Mouse (Mus musculus) liver, embryonic 14.5 days (tissue): Measurements from ENCODE around the gene Slc25a13. TPM values are rescaled to one million over a fixed set of nuclear protein-coding genes. Genes with fewer than 3 reads are reported as not detected.

Source experiments
- ATAC-seq: fragments of 200-750 bp; cut with Nextera tagmentation; 2 replicates; pipeline ENCODE4 v1.8.0; 2017; ENCODE audit warnings: moderate number of reproducible peaks, mild to moderate bottlenecking, moderate library complexity; ENCODE audit not compliant: insufficient read depth
- DNase-seq, 3 experiments: peaks; one replicate each; pipeline ENCODE4 v3.0.0-alpha.2; 2012 to 2013; ENCODE audit warnings: low read depth in 3 of 3, low spot score in 3 of 3
- H3K27ac ChIP-seq: fragments of 300-500 bp; sonication (generic); 2 replicates; pipeline ENCODE4 v1.5.1; 2014; ENCODE audit warnings: moderate library complexity, mild to moderate bottlenecking, control low read depth, inconsistent platforms
- H3K27me3 ChIP-seq: fragments of 300-500 bp; sonication (generic); 2 replicates; pipeline ENCODE4 v1.6.1; 2014; ENCODE audit warnings: mild to moderate bottlenecking, low read length, moderate library complexity; ENCODE audit not compliant: control insufficient read depth, insufficient read depth
- H3K36me3 ChIP-seq: fragments of 300-500 bp; sonication (generic); replicated peaks from 2 replicates; pipeline ENCODE4 v1.6.1; 2014; ENCODE audit warnings: low read depth; ENCODE audit not compliant: control insufficient read depth, insufficient read depth
- H3K4me1 ChIP-seq, 2 experiments: fragments of 200-500 bp in 1 of 2; fragments of 300-500 bp in 1 of 2; sonication (generic) in 1 of 2; replicated peaks; 2 replicates each; pipeline ENCODE4 v1.6.1; 2012 to 2014; ENCODE audit warnings: antibody characterized with exemption in 1 of 2, inconsistent platforms in 1 of 2, low read length in 1 of 2; ENCODE audit not compliant: control insufficient read depth in 2 of 2, insufficient read depth in 2 of 2
- H3K4me2 ChIP-seq: fragments of 300-500 bp; sonication (generic); 2 replicates; pipeline ENCODE4 v1.6.1; 2014; ENCODE audit warnings: low read depth, mild to moderate bottlenecking, control low read depth, moderate library complexity
- H3K4me3 ChIP-seq, 2 experiments: fragments of 200-500 bp in 1 of 2; fragments of 300-500 bp in 1 of 2; sonication (generic) in 1 of 2; 2 replicates each; pipeline ENCODE4 v1.5.1; 2012 to 2014; ENCODE audit warnings: low read depth in 2 of 2, low read length in 2 of 2, mild to moderate bottlenecking in 2 of 2, control low read depth in 1 of 2, inconsistent platforms in 1 of 2, moderate library complexity in 1 of 2; ENCODE audit not compliant: insufficient read depth in 1 of 2
- H3K9ac ChIP-seq: fragments of 300-500 bp; sonication (generic); replicated peaks from 2 replicates; pipeline ENCODE4 v1.6.1; 2014; ENCODE audit warnings: mild to moderate bottlenecking, control low read depth, moderate library complexity
- H3K9me3 ChIP-seq: fragments of 300-500 bp; sonication (generic); 2 replicates; pipeline ENCODE4 v1.6.1; 2016; ENCODE audit warnings: low read length, mixed read lengths; ENCODE audit not compliant: control insufficient read depth
- CTCF ChIP-seq: IDR thresholded peaks from 2 replicates; pipeline ENCODE4 v1.5.1; 2016; ENCODE audit warnings: antibody characterized with exemption, low read depth, control low read depth
- EP300 ChIP-seq: IDR thresholded peaks from 2 replicates; pipeline ENCODE4 v1.6.1; 2016; ENCODE audit warnings: antibody characterized with exemption, low read depth
- WGBS: fragments of 180-500 bp; shearing (Covaris S2); extraction: QIAGEN DNeasy Blood & Tissue Kit; methylation state at CpG from one replicate; pipeline ENCODE4 v1.1.7; 2014; ENCODE audit not compliant: insufficient replicate concordance; 5-methylcytosine and 5-hydroxymethylcytosine counted together
- polyA plus RNA-seq, 2 experiments: library from polyadenylated mRNA; depleted of rRNA in 1 of 2; stranded (reverse) in 1 of 2; unstranded in 1 of 2; fragments of >200 nt; fragmentation: Nextera tagmentation in 1 of 2; extraction: Ambion mirVana in 1 of 2; gene quantifications; 2 replicates each; pipeline versions ENCODE4 v1.2.1 to v1.2.3; 2012 to 2014

Gene Slc25a13
- polyA plus RNA-seq, 2 experiments = 11.6 to 26.0 TPM

DNA sequence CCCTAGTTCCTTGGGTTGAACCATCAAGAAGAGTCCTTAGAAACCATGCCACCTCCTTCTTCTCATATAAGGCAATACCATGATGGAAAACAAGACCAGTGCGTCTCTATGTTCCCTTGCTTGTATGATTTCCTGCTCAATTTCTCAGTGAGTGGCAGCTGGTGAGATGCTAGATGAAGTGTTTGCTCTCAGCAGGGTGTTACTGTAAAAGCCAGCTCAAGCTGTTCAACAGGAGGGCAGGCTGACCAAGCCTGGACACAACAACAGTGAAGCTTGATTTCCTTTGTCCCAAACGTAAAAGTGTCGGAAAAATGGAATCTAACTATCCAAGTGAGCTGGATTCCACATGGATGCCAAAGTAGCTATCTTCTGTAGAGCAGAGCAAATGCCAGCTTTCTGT, 91.4 kb downstream of the Slc25a13 start:
- Histone ChIP-seq H3K27ac (no peak overlapping the region), H3K27me3 (no peaks in the 10 kb centered on the region), H3K9ac (no peak overlapping the region), H3K4me1 (no peaks in the 10 kb centered on the region), H3K4me2 (no peak overlapping the region), H3K4me3 (no peak overlapping the region), H3K9me3 (no peaks in the 10 kb centered on the region), H3K36me3 (no peaks in the 10 kb centered on the region)
- no peak for ATAC-seq
- DNase-seq = no peak
- TF ChIP-seq CTCF (no peak), EP300 (no peak)
- WGBS = 81% methylated on average over 3 of the region's 3 CpGs

GRCm38 (mm10) chr6:6121904-6122303, 95.1 kb downstream of the Slc25a13 start:
- ATAC-seq (no peak), DNase-seq (no peak)
- H3K27me3 ChIP-seq = no peaks in the 10 kb centered on the region
- whole genome bisulfite sequencing = 73% methylated on average over 5 of the region's 5 CpGs
- H3K4me3 ChIP-seq = no peak overlapping the region
- no peaks in the 10 kb centered on the region for H3K4me1 ChIP-seq
- H3K4me2 ChIP-seq = no peak overlapping the region
- H3K27ac ChIP-seq = no peak overlapping the region
- H3K9ac ChIP-seq = no peak overlapping the region
- TF ChIP-seq EP300 (no peak), CTCF (no peak)
- H3K36me3 ChIP-seq = no peaks in the 10 kb centered on the region
- no peaks in the 10 kb centered on the region for H3K9me3 ChIP-seq

DNA sequence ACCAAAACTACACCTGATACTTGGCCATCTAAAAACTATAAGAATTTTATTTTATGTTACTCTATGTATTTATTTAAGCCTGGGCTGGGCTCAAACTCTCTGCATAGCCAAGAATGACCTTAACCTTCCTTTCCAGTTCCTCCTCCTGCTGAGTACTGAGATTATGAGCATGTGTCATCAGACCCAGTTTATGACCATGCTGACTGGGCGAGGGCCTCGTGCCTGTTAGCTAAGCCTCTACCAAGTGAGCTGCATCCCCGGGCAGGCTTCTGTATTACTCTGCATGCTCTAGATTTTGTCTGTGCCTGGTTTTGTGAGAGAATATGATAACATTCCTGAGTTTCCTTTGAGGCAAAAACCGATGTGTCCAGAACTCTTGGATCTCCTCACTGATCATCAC, 96.1 kb downstream of the Slc25a13 start:
- TF ChIP-seq EP300 (no peak), CTCF (no peak)
- Histone ChIP-seq H3K9me3 (no peaks in the 10 kb centered on the region), H3K36me3 (no peaks in the 10 kb centered on the region), H3K4me3 (no peak overlapping the region), H3K4me1 (no peaks in the 10 kb centered on the region), H3K27me3 (no peaks in the 10 kb centered on the region), H3K9ac (no peak overlapping the region), H3K27ac (no peak overlapping the region), H3K4me2 (no peak overlapping the region)
- no peak for ATAC-seq
- WGBS = 73% methylated on average over 4 of the region's 4 CpGs
- DNase-seq = no peak

DNA sequence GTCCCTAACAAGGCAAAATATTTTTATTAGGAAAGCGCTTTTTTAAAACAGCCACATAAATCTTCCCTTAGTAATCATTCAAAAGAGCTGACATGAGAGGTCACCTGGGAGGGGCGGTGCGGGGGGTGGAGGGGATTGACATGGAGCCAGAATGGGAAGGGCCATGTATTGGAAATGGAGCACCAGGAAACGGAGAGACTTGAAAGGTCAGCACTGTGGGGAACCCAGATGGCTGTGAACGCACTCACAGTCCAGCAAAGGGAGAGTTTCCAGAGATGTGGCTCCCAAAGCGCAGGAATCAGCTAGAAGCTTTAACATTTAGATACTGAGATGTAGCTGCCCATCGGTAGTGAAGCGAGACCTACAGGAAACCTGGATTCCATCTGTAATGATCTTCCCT, 101.2 kb downstream of the Slc25a13 start:
- ATAC-seq (no peak), DNase-seq (no peak)
- no peaks in the 10 kb centered on the region for H3K9me3 ChIP-seq
- TF ChIP-seq EP300 = no peak
- TF ChIP-seq CTCF = no peak
- H3K27me3 ChIP-seq = no peaks in the 10 kb centered on the region
- no peak overlapping the region for H3K4me3 ChIP-seq
- H3K27ac ChIP-seq = no peak overlapping the region
- no peaks in the 10 kb centered on the region for H3K36me3 ChIP-seq
- no peak overlapping the region for H3K9ac ChIP-seq
- H3K4me2 ChIP-seq = no peak overlapping the region
- H3K4me1 ChIP-seq = no peaks in the 10 kb centered on the region
- WGBS = 76% methylated on average over 8 of the region's 8 CpGs

DNA sequence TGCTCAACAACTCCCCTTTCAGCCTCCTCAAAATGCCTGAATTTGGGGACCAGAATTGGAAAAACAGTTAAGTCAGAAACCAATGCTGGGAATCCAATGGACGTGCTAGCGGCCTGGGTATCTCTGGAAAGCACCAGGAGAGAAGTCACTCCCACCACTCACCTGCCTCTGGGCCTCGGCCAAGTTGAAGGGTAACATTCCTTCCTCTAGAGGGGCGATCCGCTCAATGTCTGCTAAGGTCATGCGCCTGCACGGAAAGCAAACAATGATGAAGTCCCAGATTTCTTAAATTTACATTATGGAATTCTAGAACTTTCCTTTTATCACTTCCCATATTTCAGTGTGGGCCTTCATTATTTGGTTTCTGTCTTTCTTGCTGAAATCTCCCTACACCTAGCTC, 103.2 kb downstream of the Slc25a13 start:
- Histone ChIP-seq H3K27ac (no peak overlapping the region), H3K4me2 (no peak overlapping the region), H3K4me1 (no peaks in the 10 kb centered on the region), H3K9me3 (no peaks in the 10 kb centered on the region), H3K27me3 (no peaks in the 10 kb centered on the region), H3K9ac (no peak overlapping the region), H3K36me3 (no peaks in the 10 kb centered on the region), H3K4me3 (no peak overlapping the region)
- ATAC-seq (no peak), DNase-seq (no peak)
- 80% methylated on average over 7 of the region's 7 CpGs for WGBS
- TF ChIP-seq EP300 (no peak), CTCF (no peak)
